Mouse (Mus musculus): ENCODE data around the gene Fam171a1. TPM values are rescaled to one million over a fixed set of nuclear protein-coding genes. Genes with fewer than 3 reads are reported as not detected.
"Not testable (repeated sequence)": the region's sequence is repeated elsewhere in the genome, so short reads cannot be mapped to it uniquely, and the experiment has no call there.

Gene Fam171a1
- polyA plus RNA-seq, 1 experiment from 2014 or later, result 32.9 TPM

GRCm38 (mm10) chr2:3175988-3176387, 62.0 kb downstream of the Fam171a1 start:
- H3K4me1 ChIP-seq, result peaks cover 13% of the 10 kb centered on the region
- 95% methylated on average over 4 of the region's 4 CpGs for WGBS
- H3K9me3 ChIP-seq; ATAC-seq (ENCODE audit: insufficient number of reproducible peaks, low FRiP score, low TSS enrichment, low read depth); H3K9ac ChIP-seq; H3K36me3 ChIP-seq; H3K4me3 ChIP-seq; H3K4me2 ChIP-seq; H3K27ac ChIP-seq; H3K27me3 ChIP-seq: not testable (repeated sequence)

DNA sequence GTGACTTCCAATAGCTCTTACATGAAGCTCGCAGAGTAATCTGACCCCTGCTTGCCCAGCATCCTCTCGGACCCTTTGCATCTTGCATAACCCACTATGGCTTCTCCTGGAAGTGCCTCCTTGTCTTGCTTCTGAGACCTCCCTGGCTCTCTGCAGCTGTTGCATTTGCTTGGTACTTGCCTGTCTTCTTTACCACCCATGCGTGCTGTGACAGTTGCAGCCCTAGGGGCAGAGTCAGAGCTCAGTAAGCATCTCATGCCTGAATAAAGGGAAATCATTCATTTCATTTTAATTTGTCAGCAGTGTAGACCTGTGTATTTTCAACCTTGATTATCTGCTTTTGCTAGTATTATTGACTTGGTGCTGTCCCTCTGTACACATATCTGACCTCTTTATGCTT, 62.7 kb downstream of the Fam171a1 start:
- ATAC-seq (ENCODE audit: insufficient number of reproducible peaks, low FRiP score, low TSS enrichment, low read depth), result no peak
- H3K9me3 ChIP-seq, result no peaks in the 10 kb centered on the region
- WGBS, result 66% methylated on average over 3 of the region's 3 CpGs
- peaks cover 8% of the 10 kb centered on the region; the same call in 1 of the 2 replicates for H3K36me3 ChIP-seq
- no peaks in the 10 kb centered on the region for H3K27me3 ChIP-seq
- no peak overlapping the region for H3K27ac ChIP-seq
- no peak overlapping the region for H3K9ac ChIP-seq
- H3K4me3 ChIP-seq, result no peak overlapping the region
- H3K4me2 ChIP-seq, result no peak overlapping the region
- peaks cover 11% of the 10 kb centered on the region for H3K4me1 ChIP-seq

DNA sequence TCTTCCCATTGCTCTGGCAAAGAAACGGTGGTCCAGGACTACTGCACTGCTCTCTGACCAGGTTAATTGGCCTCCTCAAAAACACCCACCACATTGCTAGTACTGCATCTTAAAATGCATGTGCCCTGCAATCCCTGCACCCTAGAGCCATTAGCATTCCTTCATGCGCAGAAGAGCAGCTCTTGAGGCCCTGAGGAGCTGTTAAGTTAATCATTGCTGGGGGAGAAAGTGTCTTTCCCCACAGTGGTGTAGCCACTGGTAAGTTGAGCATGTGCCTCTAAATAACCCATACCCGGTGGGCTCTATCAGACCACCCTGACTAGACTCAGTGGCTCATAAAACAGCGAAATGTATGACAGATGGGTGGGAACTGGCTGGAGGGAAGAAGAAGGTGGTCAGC, 66.5 kb downstream of the Fam171a1 start:
- 61% methylated on average over 4 of the region's 4 CpGs for WGBS

DNA sequence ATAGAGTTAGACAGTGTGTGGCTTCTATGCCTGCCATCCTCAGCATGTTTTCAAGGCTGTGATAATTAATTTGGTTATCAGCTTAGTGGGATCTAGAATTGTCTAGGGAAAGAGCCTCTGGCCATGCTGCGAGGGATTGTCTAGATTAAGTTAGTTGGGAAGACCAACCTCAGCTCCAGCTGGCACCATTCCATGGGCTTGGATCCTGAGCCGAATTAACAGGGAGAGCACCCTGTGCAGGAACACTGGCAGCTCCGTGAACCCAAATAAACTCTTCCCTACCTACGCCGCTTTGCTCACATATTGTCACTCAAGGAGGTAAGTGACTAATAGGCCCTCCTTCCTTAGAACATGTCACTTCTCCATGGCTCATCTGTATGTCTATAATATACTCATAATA, 69.6 kb downstream of the Fam171a1 start:
- Histone ChIP-seq H3K27ac (no peak overlapping the region), H3K36me3 (peaks cover 19% of the 10 kb centered on the region), H3K9me3 (no peaks in the 10 kb centered on the region), H3K9ac (no peak overlapping the region), H3K4me1 (0 out of 2 replicates have a peak, but pooled peaks cover 3% of the 10 kb centered on the region), H3K27me3 (no peaks in the 10 kb centered on the region), H3K4me3 (no peak overlapping the region), H3K4me2 (no peak overlapping the region)
- ATAC-seq (ENCODE audit: insufficient number of reproducible peaks, low FRiP score, low TSS enrichment, low read depth), result no peak
- 76% methylated on average over 5 of the region's 5 CpGs for WGBS

More for the DNA sequence above, 66.5 kb downstream of the Fam171a1 start:
- 0 out of 2 replicates have a peak, but pooled peaks cover 3% of the 10 kb centered on the region for H3K4me1 ChIP-seq
- H3K4me3 ChIP-seq, result no peak overlapping the region
- H3K27me3 ChIP-seq, result no peaks in the 10 kb centered on the region
- no peak for ATAC-seq (ENCODE audit: insufficient number of reproducible peaks, low FRiP score, low TSS enrichment, low read depth)
- no peak overlapping the region for H3K27ac ChIP-seq
- H3K9ac ChIP-seq, result no peak overlapping the region
- H3K36me3 ChIP-seq, result peaks cover 13% of the 10 kb centered on the region; the same call in 1 of the 2 replicates
- no peaks in the 10 kb centered on the region for H3K9me3 ChIP-seq
- H3K4me2 ChIP-seq, result no peak overlapping the region

DNA sequence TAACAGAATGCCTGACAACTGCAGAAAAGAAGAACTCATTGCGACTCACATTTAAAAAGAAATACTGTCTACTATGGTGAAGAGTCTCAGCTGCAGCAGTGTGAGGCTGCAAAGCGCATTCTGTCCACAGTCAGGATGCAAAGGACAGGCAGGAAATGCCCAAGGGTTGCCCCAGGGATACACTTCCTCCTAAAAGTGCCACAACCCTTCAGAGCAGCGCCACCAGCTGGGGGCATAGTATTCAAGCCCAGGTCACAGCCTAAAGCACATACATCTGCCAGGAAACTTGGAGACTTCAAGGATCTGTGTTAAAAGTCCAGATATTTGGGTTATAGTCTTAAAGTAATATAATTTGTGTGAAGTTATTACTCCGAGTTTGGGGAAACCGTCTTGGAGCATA, 71.3 kb downstream of the Fam171a1 start:
- H3K4me2 ChIP-seq, result no peak overlapping the region
- 0 out of 2 replicates have a peak, but pooled peaks cover 3% of the 10 kb centered on the region for H3K4me1 ChIP-seq
- H3K9ac ChIP-seq, result no peak overlapping the region
- H3K27ac ChIP-seq, result no peak overlapping the region
- peaks cover 21% of the 10 kb centered on the region for H3K36me3 ChIP-seq
- ATAC-seq (ENCODE audit: insufficient number of reproducible peaks, low FRiP score, low TSS enrichment, low read depth), result no peak
- H3K27me3 ChIP-seq, result no peaks in the 10 kb centered on the region
- 82% methylated on average over 5 of the region's 5 CpGs for WGBS
- H3K4me3 ChIP-seq, result no peak overlapping the region
- no peaks in the 10 kb centered on the region for H3K9me3 ChIP-seq

- no peaks in the 10 kb centered on the region for H3K9me3 ChIP-seq
- WGBS, result 89% methylated on average over 10 of the region's 10 CpGs
- H3K4me3 ChIP-seq, result no peak overlapping the region
- no peaks in the 10 kb centered on the region for H3K4me1 ChIP-seq
- no peak overlapping the region for H3K9ac ChIP-seq
- H3K36me3 ChIP-seq, result peaks cover 25% of the 10 kb centered on the region
- no peak overlapping the region for H3K27ac ChIP-seq
- no peak for ATAC-seq (ENCODE audit: insufficient number of reproducible peaks, low FRiP score, low TSS enrichment, low read depth)
- H3K4me2 ChIP-seq, result no peak overlapping the region
- H3K27me3 ChIP-seq, result no peaks in the 10 kb centered on the region
These were observed 74.9 kb downstream of the Fam171a1 start for GRCm38 (mm10) chr2:3188745-3189475.

- Histone ChIP-seq H3K9me3 (no peaks in the 10 kb centered on the region), H3K36me3 (peaks cover 22% of the 10 kb centered on the region; the same call in 1 of the 2 replicates), H3K9ac (no peak overlapping the region), H3K4me3 (no peak overlapping the region), H3K4me1 (no peaks in the 10 kb centered on the region), H3K27me3 (no peaks in the 10 kb centered on the region), H3K27ac (no peak overlapping the region), H3K4me2 (no peak overlapping the region)
- no peak for ATAC-seq (ENCODE audit: insufficient number of reproducible peaks, low FRiP score, low TSS enrichment, low read depth)
- 86% methylated on average over 6 of the region's 6 CpGs for WGBS
These were observed 77.1 kb downstream of the Fam171a1 start for GRCm38 (mm10) chr2:3191149-3191548.

DNA sequence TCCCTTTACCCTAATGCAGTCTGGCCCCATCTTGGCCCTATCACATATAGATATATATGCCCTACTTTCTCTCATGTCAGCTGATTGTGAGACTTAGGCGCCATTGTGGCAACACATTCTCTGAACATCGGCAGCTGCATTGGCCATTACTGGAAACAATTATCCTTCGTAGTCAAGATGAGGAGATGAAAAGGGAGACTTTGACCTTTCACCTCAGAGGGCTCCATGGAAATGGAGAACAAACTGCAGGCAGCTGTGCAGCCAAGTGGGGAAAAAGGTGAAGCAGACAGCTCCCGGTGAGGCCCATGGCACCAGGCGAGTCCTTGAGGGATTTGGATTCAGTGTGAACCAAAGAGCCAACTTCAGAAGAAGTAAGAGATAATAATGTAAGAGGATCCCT, 81.5 kb downstream of the Fam171a1 start:
- Histone ChIP-seq H3K9ac (no peak overlapping the region), H3K27ac (no peak overlapping the region), H3K4me1 (no peaks in the 10 kb centered on the region), H3K27me3 (no peaks in the 10 kb centered on the region), H3K36me3 (peaks cover 30% of the 10 kb centered on the region; the same call in 1 of the 2 replicates), H3K9me3 (no peaks in the 10 kb centered on the region), H3K4me2 (no peak overlapping the region), H3K4me3 (no peak overlapping the region)
- ATAC-seq (ENCODE audit: insufficient number of reproducible peaks, low FRiP score, low TSS enrichment, low read depth), result no peak
- WGBS, result 54% methylated on average over 5 of the region's 5 CpGs

DNA sequence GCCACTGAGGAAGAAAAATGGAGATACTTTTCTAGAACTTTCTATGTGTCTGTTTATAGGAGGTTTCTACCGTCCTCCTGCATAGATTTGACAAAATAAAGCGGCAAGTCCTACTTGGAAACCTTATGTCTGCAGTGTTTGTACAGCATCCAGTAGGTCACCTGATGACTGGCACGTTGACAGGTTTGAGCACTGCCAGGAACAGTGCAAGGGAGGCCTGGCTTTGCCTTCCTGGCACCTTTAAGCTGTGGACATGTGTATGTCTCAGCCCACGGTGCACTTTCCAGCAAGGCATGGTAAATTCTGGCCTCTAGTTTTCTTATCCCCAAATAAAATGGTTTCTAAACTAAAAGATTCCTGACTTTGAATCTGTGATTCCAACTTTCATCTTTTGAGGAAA, 86.4 kb downstream of the Fam171a1 start:
- Histone ChIP-seq H3K9ac (no peak overlapping the region), H3K4me2 (no peak overlapping the region), H3K36me3 (peaks cover 35% of the 10 kb centered on the region), H3K4me3 (no peak overlapping the region), H3K27me3 (no peaks in the 10 kb centered on the region), H3K4me1 (no peaks in the 10 kb centered on the region), H3K27ac (no peak overlapping the region), H3K9me3 (no peaks in the 10 kb centered on the region)
- ATAC-seq (ENCODE audit: insufficient number of reproducible peaks, low FRiP score, low TSS enrichment, low read depth), result no peak
- 91% methylated on average over 4 of the region's 4 CpGs for WGBS

- Histone ChIP-seq H3K4me2 (no peak overlapping the region), H3K9me3 (no peaks in the 10 kb centered on the region), H3K36me3 (peaks cover 15% of the 10 kb centered on the region), H3K9ac (no peak overlapping the region), H3K4me3 (no peak overlapping the region), H3K27ac (no peak overlapping the region), H3K27me3 (no peaks in the 10 kb centered on the region), H3K4me1 (no peaks in the 10 kb centered on the region)
- no peak for ATAC-seq (ENCODE audit: insufficient number of reproducible peaks, low FRiP score, low TSS enrichment, low read depth)
- WGBS, result 86% methylated on average over 9 of the region's 9 CpGs
These were observed 93.1 kb downstream of the Fam171a1 start for GRCm38 (mm10) chr2:3206975-3207642.

- peaks cover 7% of the 10 kb centered on the region; the same call in 1 of the 2 replicates for H3K36me3 ChIP-seq
- no peaks in the 10 kb centered on the region for H3K27me3 ChIP-seq
- H3K4me1 ChIP-seq, result no peaks in the 10 kb centered on the region
- H3K9me3 ChIP-seq, result no peaks in the 10 kb centered on the region
- 86% methylated on average over 3 of the region's 3 CpGs for WGBS
- no peak for ATAC-seq (ENCODE audit: insufficient number of reproducible peaks, low FRiP score, low TSS enrichment, low read depth)
- H3K4me3 ChIP-seq, result no peak overlapping the region
- no peak overlapping the region for H3K4me2 ChIP-seq
- H3K27ac ChIP-seq, result no peak overlapping the region
- no peak overlapping the region for H3K9ac ChIP-seq
These were observed 101.5 kb downstream of the Fam171a1 start for GRCm38 (mm10) chr2:3215480-3215879.

- no peak overlapping the region for H3K4me2 ChIP-seq
- H3K4me1 ChIP-seq, result no peaks in the 10 kb centered on the region
- peaks cover 9% of the 10 kb centered on the region; the same call in 1 of the 2 replicates for H3K36me3 ChIP-seq
- no peaks in the 10 kb centered on the region for H3K9me3 ChIP-seq
- no peak overlapping the region for H3K4me3 ChIP-seq
- no peak for ATAC-seq (ENCODE audit: insufficient number of reproducible peaks, low FRiP score, low TSS enrichment, low read depth)
- no peak overlapping the region for H3K9ac ChIP-seq
- no peak overlapping the region for H3K27ac ChIP-seq
- 56% methylated on average over 10 of the region's 10 CpGs for WGBS
- H3K27me3 ChIP-seq, result no peaks in the 10 kb centered on the region
These were observed 102.6 kb downstream of the Fam171a1 start for GRCm38 (mm10) chr2:3216617-3217016.
